Mouse (Mus musculus) small intestine, adult 2 months (tissue): ENCODE results near the gene Gfy.

Source experiments
- CTCF ChIP-seq: fragments of 200-500 bp; IDR thresholded peaks from 2 replicates; pipeline ENCODE4 v1.5.1; 2012; ENCODE audit warnings: low read depth, mild to moderate bottlenecking, control low read depth, inconsistent platforms, low read length, moderate library complexity, mixed read lengths; ENCODE audit not compliant: insufficient replicate concordance, insufficient read length; ENCODE audit errors: extremely low read depth
- POLR2A ChIP-seq: fragments of 200-500 bp; IDR thresholded peaks from 2 replicates; pipeline ENCODE4 v1.6.1; 2012; ENCODE audit warnings: low read depth, mild to moderate bottlenecking, control low read depth, inconsistent platforms, low read length, moderate library complexity

- TF ChIP-seq CTCF (peak; percentile 49; the same call in 1 of the 2 replicates), POLR2A (no peak)
These were observed 6.4 kb downstream of the Gfy start for GRCm38 (mm10) chr7:45172974-45173373.
